Mouse (Mus musculus) retina, adult 2 months (tissue): ENCODE data around the gene Ogg1.

Source experiments
- DNase-seq: peaks from one replicate; pipeline ENCODE4 v3.0.0-alpha.2; 2012; ENCODE audit warnings: low read depth, low spot score

Gene Ogg1

GRCm38 (mm10) chr6:113326533-113327315 lies at the start of gene Ogg1:
Gene Ogg1, plus strand, starts transcription at chr6:113326972.
- DNase-seq = peak; percentile 96

DNA sequence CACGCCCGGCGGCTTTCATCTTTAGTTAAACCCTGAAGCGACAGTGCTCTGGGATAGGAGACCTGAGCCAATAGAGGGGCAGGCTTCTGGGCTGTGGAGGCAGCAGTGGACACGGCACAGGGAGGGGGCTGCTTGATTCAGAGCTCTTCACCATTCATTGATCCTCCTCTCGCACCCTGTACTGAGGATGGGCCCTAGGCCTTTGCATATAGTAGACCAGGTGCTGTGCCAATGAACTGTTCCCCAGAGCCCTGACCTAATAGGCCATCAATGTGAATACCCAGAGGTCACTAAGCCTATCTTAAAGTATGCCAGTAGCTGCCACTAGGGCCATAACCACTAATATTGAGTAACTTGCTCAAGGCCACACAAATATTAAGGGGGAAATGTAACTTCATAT lies 45.1 kb upstream of the Ogg1 start:
- no peak for DNase-seq

DNA sequence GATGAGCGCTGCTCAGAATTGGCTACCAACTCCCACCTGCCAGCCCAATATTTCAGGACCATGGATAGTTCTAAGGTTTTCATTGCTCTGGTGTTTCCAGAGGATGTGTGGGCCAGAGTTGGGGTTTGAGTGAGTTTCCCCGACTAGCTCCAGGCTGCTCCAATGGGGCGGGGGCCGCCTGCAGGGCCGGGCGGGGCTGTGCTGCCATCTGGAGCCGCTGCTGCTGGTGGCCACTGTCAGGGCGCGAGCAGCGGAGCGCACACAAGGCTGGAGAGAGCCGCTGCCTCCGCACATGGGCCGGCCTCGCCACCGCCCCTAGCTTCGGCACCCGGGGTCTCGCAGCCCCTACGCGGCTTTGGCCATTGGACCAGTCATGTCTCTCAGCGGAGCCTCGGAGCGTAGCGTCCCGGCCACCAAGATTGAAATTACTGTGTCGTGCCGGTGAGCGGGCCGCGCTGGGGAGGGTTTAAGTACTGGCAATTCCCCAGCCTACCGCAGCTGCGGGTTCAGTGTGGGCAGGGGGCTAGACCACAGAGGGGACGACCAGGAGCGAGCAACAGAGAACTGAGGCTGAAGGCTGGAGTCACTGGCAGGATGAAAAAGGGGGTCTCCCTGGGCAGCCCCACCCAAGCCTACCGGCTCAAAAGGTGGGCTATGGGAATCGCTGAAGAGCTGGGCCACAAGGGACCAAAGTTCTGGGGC lies 44.5 kb upstream of the Ogg1 start, which contains the start of gene Cpne9:
Cpne9 (plus strand) TSS at position 207 of the 702 bp plus-strand sequence.
- DNase-seq = no peak

GRCm38 (mm10) chr6:113282969-113283368 lies 43.8 kb upstream of the Ogg1 start:
- DNase-seq = no peak

- DNase-seq = no peak
Observed at GRCm38 (mm10) chr6:113283500-113283899, 43.3 kb upstream of the Ogg1 start.

DNA sequence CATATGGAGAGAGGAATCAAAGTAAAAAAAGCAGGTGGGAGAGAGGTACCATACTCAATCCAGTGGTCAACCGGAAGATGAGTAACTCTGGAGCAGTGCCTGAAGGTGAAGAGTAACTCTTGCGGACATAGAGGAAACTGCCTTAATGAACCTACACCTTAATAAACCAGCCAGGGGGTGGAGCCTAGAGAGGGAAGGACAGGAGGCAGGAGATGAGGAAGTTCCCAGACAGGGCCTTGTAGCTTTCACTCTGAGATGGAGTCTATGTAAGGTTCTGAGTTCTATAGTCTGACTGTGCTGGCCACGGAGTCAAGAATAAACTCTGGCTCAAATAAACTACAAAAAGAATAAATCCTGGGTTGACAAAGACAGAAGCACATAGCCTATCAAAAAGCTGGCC lies 41.8 kb upstream of the Ogg1 start:
- no peak for DNase-seq

DNA sequence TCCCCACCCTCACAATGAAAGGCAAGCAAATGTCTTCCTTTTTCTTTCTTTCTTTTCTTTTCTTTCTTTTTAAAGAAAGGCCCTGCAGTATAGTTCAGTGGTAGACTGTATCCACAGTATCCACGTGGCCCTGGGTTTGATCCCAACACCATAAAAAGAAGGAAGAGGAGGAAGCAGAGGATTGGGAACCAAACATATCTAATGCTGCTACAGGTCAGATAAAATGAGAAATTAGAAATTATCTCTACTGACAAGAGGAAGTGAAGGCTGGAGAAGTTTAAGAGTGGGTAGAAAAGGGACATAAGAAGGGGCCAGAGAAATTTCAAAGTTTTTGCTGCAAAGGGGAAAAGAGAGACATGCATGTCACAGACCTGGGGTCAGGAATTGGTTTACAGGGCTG lies 40.5 kb upstream of the Ogg1 start:
- no peak for DNase-seq

DNA sequence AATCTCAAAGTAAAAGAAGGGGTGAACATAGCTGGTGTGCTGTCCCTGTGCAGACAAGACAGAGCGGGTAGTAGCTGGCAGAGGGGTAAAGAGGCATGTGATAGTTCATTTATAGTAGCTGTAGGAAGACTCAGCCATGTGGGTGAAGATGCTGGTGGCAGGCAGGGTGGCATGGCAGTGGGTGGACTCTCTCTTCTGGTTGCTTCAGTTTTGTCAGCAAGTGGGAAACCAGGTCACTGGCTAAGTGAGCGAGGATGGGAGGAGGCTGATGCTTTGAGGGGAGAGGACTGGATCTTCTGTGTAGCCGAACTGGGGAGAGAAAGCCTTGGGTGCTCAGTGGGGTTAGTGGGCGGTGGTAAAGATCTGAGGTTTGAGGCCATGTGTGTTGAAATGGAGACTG lies 39.5 kb upstream of the Ogg1 start:
- DNase-seq = no peak

DNA sequence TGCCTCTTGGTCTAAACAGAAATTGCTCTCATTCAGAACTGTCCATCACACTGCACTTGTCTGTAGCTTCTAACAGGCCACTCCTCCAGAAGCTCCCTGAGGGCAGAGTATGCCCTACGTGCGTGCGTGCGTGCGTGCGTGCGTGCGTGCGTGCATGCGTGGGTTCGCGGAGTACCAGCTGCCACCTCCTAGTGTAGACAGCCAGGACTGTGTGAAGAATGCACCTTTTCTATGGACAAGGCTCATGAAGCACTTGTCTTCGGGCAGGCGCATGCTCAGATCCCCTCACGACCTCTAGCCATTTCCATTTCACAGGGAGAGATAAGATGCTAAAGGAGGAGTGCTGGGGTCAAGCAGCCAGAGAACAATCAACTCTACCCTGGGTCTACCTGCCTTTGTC lies 37.4 kb upstream of the Ogg1 start:
- no peak for DNase-seq

GRCm38 (mm10) chr6:113290346-113290745 lies 36.4 kb upstream of the Ogg1 start:
- DNase-seq = no peak

DNA sequence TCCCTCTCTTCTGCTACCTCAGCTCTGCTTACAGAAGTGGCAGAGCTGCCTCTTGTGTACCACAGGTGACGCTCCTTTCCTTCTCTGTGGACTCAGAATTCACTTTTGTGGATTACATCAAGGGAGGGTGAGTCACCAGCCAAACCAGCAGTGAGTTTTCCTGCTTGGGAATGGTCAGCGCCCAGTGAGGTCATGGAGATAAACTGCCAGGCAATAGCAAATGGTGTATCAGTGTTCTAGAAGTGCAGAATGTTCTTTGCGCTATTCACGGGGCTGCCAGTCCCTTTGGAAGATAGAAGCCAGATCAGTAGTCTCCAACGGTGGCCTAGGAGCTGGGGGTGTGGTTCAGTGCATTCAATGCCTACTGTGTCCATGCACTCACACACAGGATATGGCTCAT lies 33.8 kb upstream of the Ogg1 start:
- DNase-seq = no peak

- no peak for DNase-seq
Observed at GRCm38 (mm10) chr6:113296046-113296445, 30.7 kb upstream of the Ogg1 start.

- DNase-seq = no peak
Observed at GRCm38 (mm10) chr6:113296639-113297038, 30.1 kb upstream of the Ogg1 start.

GRCm38 (mm10) chr6:113301350-113301749 lies 25.4 kb upstream of the Ogg1 start:
- DNase-seq = no peak

DNA sequence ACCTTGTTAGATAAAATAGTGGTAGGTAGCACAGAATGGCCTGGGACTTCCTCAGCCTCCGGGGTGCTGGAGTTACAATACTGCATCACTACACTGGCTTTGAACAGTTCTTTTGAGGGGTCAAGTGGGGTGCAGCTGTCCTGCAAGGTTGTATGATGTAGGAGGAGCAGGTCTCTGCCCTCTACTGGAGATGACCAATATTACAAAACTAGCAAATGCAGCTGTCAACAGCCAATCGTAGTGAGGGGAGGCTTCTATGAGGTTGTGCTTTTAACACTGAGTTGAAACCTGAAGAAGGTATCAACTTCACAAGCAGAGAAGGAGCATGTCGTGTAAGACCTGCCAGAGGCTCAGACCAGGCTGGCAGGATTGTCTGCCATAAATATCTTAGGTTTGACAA lies 24.5 kb upstream of the Ogg1 start:
- DNase-seq = no peak

GRCm38 (mm10) chr6:113306322-113306985 lies 20.3 kb upstream of the Ogg1 start:
- peak; percentile 94 for DNase-seq

DNA sequence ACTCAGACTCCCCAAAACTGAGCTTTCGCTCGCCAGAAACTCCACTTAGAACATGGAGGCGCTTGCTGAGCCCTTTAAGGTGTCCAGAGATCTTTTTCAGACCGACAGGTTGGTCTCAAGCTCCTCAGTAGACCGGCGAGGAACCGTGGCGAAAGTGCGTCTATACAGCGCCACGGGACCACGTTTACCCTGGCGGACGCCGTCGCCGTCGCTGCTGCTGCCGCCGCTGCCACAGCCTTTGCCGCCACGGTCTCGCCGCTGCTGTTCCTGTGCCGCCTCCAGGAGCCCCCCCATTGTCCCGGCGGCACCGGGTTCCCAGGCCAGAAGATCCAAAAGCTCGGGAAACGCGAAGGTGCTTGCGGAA lies 19.8 kb upstream of the Ogg1 start, which contains the start of gene Brpf1:
Brpf1 (plus strand) TSS at position 152 of the 364 bp plus-strand sequence.
- no peak for DNase-seq

- no peak for DNase-seq
Observed at GRCm38 (mm10) chr6:113307481-113308121, 19.2 kb upstream of the Ogg1 start.

- DNase-seq = no peak
Observed at GRCm38 (mm10) chr6:113308141-113308540, 18.6 kb upstream of the Ogg1 start.

GRCm38 (mm10) chr6:113315972-113316371 lies 10.8 kb upstream of the Ogg1 start:
- DNase-seq = no peak

DNA sequence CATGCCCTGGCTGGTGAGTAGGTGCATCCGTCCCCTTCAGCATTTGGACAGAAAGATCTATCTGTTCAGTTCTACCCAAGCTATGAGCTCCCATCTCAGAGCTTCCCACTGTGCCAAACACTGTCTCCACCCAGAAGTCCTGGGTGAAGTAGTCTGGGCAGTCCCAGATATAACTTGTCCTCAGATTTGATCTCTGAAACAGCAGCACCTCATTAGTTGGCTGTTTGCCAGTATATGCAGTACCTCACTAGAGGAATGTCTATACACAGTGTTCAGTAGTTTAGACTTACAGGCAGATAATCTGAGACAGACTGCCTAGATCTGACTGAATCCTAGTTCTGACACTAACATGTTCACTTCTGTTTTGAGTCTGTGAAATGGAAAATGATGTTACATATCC lies 2.6 kb downstream of the Ogg1 start:
- DNase-seq = no peak

GRCm38 (mm10) chr6:113330547-113330946 lies 3.8 kb downstream of the Ogg1 start:
- no peak for DNase-seq
